Mouse (Mus musculus): ENCODE measurements around the gene Gm20388.

GRCm38 (mm10) chr8:123773468-123773867 is 3862.8 kb downstream of the Gm20388 start:
- TF ChIP-seq CTCF (IDR thresholded peaks at IDR 0.05; ENCODE audit: control insufficient read depth, insufficient read depth, low read length) = no peak
- no peak for TF ChIP-seq POLR2A (IDR thresholded peaks at IDR 0.05; ENCODE audit: borderline replicate concordance, control insufficient read depth, low read depth, low read length)

All from bone marrow, adult 2 months (tissue).